Mouse (Mus musculus) erythroblast, embryonic 14.5 days (primary cell): ENCODE data around the gene Tsen2. TPM values are rescaled to one million over a fixed set of nuclear protein-coding genes. Genes with fewer than 3 reads are reported as not detected.

Source experiments
- H3K27me3 ChIP-seq: 2 replicates; pipeline ENCODE4 v1.6.1; 2012; ENCODE audit warnings: inconsistent platforms; ENCODE audit not compliant: control insufficient read depth
- H3K36me3 ChIP-seq: 2 replicates; pipeline ENCODE4 v1.6.1; 2012; ENCODE audit warnings: mild to moderate bottlenecking, inconsistent platforms; ENCODE audit not compliant: control insufficient read depth
- H3K4me1 ChIP-seq: 2 replicates; pipeline ENCODE4 v1.6.1; 2012; ENCODE audit warnings: inconsistent platforms; ENCODE audit not compliant: control insufficient read depth
- H3K4me3 ChIP-seq: replicated peaks from 2 replicates; pipeline ENCODE3; 2012; ENCODE audit warnings: moderate library complexity, mild to moderate bottlenecking, inconsistent platforms
- H3K9me3 ChIP-seq: 2 replicates; pipeline ENCODE4 v1.6.1; 2012; ENCODE audit warnings: low read length, inconsistent platforms, mixed read lengths; ENCODE audit not compliant: control insufficient read depth
- GATA1 ChIP-seq: IDR thresholded peaks from 2 replicates; pipeline ENCODE4 v1.6.1; 2012; ENCODE audit warnings: low read length, inconsistent platforms, mixed read lengths
- TAL1 ChIP-seq: IDR thresholded peaks from 3 replicates; pipeline ENCODE4 v1.6.1; 2012; ENCODE audit warnings: low read length, inconsistent platforms, mixed read lengths
- polyA plus RNA-seq: library from polyadenylated mRNA; stranded (reverse); fragments of >175 nt; gene quantifications from 2 replicates; pipeline ENCODE4 v1.2.3, GENCODE M21; 2012

The Tsen2 gene
- polyA plus RNA-seq, 1 experiment: 0.16 TPM

GRCm38 (mm10) chr6:115534617-115535016 lies 9.8 kb upstream of the Tsen2 start:
- no peak for TF ChIP-seq TAL1
- no peak for TF ChIP-seq GATA1

DNA sequence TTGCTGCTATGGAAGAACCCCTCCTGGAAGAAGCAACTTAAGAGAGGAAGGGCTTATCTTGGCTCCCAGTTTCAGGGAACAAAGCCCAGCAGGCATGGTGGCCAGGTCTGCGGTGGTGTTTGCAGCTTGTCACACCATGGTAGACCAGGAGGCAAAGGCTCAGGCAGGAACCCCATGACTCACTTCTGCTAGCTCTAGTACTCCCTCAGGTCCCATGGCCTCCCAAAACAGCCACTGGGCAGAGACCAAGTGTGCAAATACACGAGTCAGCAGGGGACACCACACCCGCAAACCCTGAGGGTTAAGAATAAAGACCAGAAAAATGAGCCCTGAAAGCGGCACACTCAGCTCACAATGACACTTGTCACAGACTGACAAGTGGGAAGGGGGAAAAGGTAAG lies 8.3 kb upstream of the Tsen2 start:
- H3K36me3 ChIP-seq: no peaks in the 10 kb centered on the region
- TF ChIP-seq TAL1: no peak
- no peak for TF ChIP-seq GATA1
- H3K27me3 ChIP-seq: 0 out of 2 replicates have a peak, but pooled peaks cover 4% of the 10 kb centered on the region
- H3K4me3 ChIP-seq: no peak overlapping the region
- H3K9me3 ChIP-seq: no peaks in the 10 kb centered on the region
- H3K4me1 ChIP-seq: peaks cover 4% of the 10 kb centered on the region

More at GRCm38 (mm10) chr6:115534617-115535016, 9.8 kb upstream of the Tsen2 start:
- H3K36me3 ChIP-seq: no peaks in the 10 kb centered on the region
- H3K9me3 ChIP-seq: no peaks in the 10 kb centered on the region
- no peaks in the 10 kb centered on the region for H3K27me3 ChIP-seq
- H3K4me1 ChIP-seq: peaks cover 4% of the 10 kb centered on the region
- no peak overlapping the region for H3K4me3 ChIP-seq

DNA sequence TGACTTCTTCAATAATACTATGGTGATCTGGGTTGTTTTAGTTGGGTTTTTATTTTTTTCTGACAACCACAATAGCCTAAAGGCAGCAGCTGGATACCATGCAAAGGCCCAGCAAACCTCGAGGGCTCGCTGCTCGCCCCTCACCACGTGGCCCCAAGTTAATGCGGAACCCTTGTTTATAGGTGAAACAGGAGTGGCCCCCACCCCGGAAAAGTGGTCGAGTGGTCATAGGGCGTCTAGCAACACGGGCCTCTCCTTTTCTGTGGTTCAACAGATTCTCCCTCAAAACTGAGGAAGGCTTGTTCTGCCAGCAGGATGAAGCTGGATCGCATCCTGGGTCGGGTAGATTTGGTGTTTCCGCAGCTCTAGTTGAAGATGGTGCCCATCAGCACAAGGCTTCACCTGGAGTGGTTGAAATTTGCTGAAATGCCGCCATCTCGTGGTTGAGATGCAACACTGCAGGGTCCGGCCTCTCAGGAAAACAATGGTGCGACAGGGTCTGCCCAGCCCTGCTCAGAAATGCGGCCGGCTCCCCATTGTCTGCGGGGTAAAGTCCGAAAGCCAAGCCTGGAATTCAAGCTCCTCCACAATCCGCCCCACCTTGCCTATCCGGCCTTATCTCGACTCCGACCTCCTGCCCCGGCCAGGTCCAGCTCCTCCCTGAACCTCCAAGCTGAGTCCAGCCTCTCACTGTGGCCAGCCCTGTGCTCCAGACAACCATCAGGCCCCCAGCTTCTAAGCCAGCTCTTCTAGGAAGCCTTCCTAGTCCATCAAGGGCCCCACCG lies 5.6 kb upstream of the Tsen2 start:
- TF ChIP-seq TAL1: no peak
- no peak for TF ChIP-seq GATA1
- Histone ChIP-seq H3K27me3 (0 out of 2 replicates have a peak, but pooled peaks cover 4% of the 10 kb centered on the region), H3K36me3 (no peaks in the 10 kb centered on the region), H3K4me3 (no peak overlapping the region), H3K9me3 (no peaks in the 10 kb centered on the region), H3K4me1 (peaks cover 8% of the 10 kb centered on the region)

DNA sequence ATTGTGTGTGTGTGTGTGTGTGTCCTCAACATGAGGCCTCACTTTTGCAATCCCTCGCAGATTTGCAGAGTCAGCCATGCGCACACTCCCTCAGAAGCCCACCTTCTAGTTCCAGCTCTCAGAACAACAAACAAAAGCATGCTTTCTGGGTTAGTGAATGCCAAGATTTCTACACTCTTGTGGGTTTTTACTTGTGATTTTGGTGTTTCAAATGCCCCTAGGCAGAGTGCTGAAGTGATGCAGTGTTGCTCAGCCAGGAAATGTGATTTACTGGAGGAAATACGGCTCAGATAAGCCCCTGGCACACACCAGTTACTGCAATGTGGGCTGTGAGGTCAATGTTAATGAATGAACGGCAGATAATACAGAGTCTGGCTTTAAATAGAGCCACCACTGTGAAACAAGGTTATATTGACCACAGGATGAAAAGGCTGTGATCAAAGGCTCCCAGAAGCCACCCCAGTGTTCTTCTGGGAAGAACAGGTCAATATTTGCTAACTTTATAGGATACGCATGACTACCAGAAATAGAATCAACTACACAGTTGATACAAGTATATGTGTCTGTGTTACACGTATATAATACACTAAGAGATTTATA lies 2.7 kb upstream of the Tsen2 start:
- peaks cover 35% of the 10 kb centered on the region for H3K4me1 ChIP-seq
- H3K4me3 ChIP-seq: no peak overlapping the region
- TF ChIP-seq TAL1 (no peak), GATA1 (no peak)
- H3K27me3 ChIP-seq: 0 out of 2 replicates have a peak, but pooled peaks cover 4% of the 10 kb centered on the region
- no peaks in the 10 kb centered on the region for H3K9me3 ChIP-seq
- H3K36me3 ChIP-seq: peaks cover 4% of the 10 kb centered on the region; the same call in 1 of the 2 replicates

GRCm38 (mm10) chr6:115542341-115542740 lies 2.1 kb upstream of the Tsen2 start:
- Histone ChIP-seq H3K4me3 (no peak overlapping the region), H3K27me3 (0 out of 2 replicates have a peak, but pooled peaks cover 4% of the 10 kb centered on the region), H3K4me1 (peaks cover 39% of the 10 kb centered on the region), H3K36me3 (peaks cover 4% of the 10 kb centered on the region; the same call in 1 of the 2 replicates), H3K9me3 (no peaks in the 10 kb centered on the region)
- TF ChIP-seq TAL1: no peak
- no peak for TF ChIP-seq GATA1

- Histone ChIP-seq H3K27me3 (no peaks in the 10 kb centered on the region), H3K4me3 (no peak overlapping the region), H3K4me1 (peaks cover 49% of the 10 kb centered on the region), H3K9me3 (no peaks in the 10 kb centered on the region), H3K36me3 (peaks cover 30% of the 10 kb centered on the region)
- TF ChIP-seq GATA1 (no peak), TAL1 (no peak)
Observed at GRCm38 (mm10) chr6:115546276-115546675, 1.8 kb downstream of the Tsen2 start.

- peaks cover 80% of the 10 kb centered on the region for H3K36me3 ChIP-seq
Observed at GRCm38 (mm10) chr6:115555485-115555884, 11.0 kb downstream of the Tsen2 start.

DNA sequence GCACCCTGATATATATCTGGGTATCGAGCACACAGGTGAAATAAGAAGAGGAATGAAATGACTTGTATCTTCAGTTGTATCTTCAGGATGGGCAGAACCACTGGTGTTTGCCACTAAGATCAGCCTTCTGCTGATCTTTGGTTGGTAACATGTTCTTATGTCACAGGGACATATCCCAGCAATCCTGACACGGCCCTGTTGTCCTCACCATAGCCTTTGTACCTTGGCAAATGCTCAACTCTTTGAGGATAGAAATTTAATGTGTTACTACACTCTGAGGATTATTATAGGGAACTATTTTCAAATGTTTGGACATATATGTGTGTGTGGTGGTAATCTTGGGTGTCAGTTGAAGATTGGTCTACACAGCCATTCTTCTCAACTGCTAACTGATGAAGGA lies 13.7 kb downstream of the Tsen2 start:
- peaks cover 74% of the 10 kb centered on the region for H3K36me3 ChIP-seq
- no peaks in the 10 kb centered on the region for H3K4me1 ChIP-seq
- 0 out of 2 replicates have a peak, but pooled peaks cover 2% of the 10 kb centered on the region for H3K9me3 ChIP-seq
- no peaks in the 10 kb centered on the region for H3K27me3 ChIP-seq
- no peak overlapping the region for H3K4me3 ChIP-seq
- TF ChIP-seq TAL1 (no peak), GATA1 (no peak)

More at GRCm38 (mm10) chr6:115555485-115555884, 11.0 kb downstream of the Tsen2 start:
- Histone ChIP-seq H3K9me3 (0 out of 2 replicates have a peak, but pooled peaks cover 2% of the 10 kb centered on the region), H3K27me3 (no peaks in the 10 kb centered on the region), H3K4me1 (no peaks in the 10 kb centered on the region), H3K4me3 (no peak overlapping the region)
- TF ChIP-seq GATA1 (no peak), TAL1 (no peak)
